Mouse (Mus musculus): Measurements from ENCODE around the gene Drap1.

Drap1 gene

GRCm38 (mm10) chr19:5374748-5375147, 50.0 kb downstream of the Drap1 start:
- no peak for DNase-seq

GRCm38 (mm10) chr19:5374177-5374576, 50.6 kb downstream of the Drap1 start:
- no peak for DNase-seq
